Mouse (Mus musculus): Measurements from ENCODE around the gene Bhlha9. TPM values are rescaled to one million over a fixed set of nuclear protein-coding genes. Genes with fewer than 3 reads are reported as not detected.
A peak's percentile ranks its signal among the peaks of the same experiment; 100 is the strongest.
"Not testable (repeated sequence)": the region's sequence is repeated elsewhere in the genome, so short reads cannot be mapped to it uniquely, and the experiment has no call there.

Gene Bhlha9
- total RNA-seq, 2 experiments from 2014 or later = not detected

DNA sequence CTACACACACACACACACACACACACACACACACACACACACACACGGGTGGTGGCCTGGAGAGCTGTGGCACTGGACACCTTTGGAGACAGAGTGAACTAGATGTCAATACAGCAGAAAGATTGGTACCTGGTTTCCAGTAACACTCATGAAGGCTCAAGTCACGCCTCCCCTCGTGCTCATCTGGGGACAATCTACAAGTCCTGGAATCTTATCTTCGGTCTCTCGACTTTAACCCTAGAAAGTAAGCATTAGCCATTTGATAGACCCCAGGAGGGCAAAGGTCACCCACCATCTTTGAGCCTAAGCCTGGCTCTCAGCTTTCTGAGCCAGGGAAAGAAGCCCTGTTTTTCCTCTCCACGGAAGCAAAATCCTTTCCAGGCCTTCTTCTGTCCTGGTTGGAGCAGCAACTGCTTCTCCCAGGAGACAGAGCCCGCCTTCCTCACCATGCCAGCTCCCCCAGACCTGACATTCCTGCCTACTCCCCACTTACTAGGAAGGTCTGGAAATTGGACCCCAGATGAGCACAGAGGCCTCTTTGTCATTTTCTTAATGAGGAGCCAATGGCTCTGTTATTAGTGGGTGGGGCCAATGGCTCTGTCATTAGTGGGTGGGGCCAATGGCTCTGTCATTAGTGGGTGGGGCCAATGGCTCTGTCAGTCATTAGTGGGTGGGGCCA lies 10.3 kb upstream of the Bhlha9 start:
- DNase-seq (ENCODE audit: low spot score in 2 of 2) = no peak

DNA sequence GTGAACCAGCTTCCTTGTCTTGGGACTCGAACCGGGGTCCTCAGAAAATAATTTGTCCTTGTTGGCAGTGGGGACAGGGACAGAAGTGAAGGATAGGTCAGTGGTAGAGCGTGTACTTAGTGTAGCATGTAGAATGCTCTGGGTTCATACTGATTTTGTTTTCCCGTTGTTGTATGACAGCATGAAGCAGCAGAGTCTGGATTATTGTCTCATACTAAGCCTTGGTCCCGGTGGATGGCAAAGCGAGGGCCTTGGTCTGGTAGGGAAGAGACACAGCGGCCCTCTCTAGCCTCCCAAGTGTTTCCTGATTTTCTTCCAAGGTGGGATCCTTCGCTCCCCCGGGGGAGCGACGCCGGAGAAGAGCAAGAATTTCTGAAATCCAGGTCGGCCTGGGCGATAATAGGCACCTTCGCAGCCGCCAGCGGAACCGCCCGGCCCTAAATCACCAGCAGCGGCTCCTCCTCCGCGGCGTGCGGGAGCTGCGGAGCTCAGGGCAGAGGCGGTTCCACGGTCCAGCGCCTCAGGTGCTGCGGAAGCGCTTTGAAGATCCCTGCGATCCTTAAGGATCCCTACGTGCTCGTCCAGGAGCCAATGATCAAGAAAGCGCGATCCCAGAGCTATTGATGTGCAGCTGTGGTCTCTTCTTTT lies 6.1 kb upstream of the Bhlha9 start:
- DNase-seq (ENCODE audit: low spot score in 2 of 2) = no peak

DNA sequence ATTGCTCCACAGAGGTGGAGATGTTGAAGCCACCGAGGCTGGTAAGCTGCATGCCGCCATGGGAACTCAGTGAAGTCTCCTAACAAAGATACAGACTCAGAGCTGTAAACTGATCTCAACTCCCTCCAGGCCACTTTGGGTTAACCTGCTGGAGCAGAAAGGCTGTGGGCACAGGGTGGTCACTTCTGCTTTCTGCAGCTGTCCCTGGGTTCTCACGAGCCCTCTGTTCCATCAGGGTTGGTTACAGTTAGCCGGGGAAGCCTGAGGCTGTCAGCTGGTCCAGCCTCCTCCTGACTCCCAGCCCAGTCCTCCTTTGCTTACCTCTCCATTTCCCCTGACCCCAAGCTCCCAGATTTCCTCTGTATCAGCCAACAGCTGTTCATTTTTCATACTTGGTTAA lies 4.5 kb upstream of the Bhlha9 start:
- no peak for DNase-seq (ENCODE audit: low spot score in 2 of 2)

DNA sequence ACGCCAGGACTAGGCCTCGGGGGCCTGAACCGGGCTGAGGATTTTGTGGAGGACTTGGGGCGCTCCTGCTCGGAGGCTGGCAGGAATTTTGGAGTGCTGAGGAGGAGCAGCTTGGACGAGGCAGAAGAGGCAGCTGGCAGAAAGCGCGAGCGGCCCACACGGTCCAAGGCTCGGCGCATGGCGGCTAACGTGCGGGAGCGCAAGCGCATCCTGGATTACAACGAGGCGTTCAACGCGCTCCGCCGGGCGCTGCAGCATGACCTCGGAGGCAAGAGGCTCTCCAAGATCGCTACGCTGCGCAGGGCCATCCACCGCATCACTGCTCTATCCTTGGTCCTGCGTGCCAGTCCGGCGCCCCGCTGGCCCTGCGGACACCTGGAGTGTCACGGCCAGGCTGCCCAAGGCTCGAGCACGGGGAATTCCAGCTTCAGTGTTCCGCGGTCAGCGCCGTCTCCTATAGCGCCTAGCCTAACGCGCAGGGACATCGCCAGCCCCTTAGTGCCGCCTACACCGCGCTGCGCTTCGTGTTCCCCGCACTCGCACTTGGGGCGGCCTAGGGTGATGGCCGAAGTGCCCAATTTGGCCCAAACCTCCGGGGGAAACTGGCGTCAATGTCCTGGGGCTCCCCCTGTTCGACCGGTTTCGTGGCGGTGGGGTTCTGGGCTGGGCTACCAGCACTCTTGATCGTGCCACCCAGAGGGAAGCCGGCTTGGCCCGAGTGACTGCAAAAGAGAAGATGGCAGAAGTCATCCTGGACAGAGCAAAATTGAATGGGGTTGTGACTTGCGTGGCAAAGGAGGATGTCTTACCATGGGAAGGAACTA lies 503 bp downstream of the Bhlha9 start:
- no peak for DNase-seq (ENCODE audit: low spot score in 2 of 2)

DNA sequence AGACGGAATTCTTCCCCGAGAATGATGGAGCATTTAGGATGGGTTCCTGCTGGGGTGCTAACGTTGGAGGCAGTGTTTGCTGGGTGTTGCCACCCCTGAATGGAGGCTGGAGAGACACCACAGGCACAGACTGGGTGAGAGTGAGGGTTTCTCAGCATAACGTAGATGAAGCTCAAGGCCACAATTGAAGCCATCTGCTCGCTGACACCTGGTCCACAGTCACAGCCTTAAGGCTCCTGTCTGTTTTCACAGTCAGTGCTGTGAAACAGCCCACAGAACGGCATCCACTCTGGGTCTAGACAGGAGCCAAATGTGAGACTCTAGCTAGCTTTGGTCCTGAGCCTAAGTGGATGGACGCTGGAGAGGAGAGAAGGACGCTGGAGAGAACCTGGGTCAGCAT lies 1.9 kb downstream of the Bhlha9 start:
- no peak for DNase-seq (ENCODE audit: low spot score in 2 of 2)

DNA sequence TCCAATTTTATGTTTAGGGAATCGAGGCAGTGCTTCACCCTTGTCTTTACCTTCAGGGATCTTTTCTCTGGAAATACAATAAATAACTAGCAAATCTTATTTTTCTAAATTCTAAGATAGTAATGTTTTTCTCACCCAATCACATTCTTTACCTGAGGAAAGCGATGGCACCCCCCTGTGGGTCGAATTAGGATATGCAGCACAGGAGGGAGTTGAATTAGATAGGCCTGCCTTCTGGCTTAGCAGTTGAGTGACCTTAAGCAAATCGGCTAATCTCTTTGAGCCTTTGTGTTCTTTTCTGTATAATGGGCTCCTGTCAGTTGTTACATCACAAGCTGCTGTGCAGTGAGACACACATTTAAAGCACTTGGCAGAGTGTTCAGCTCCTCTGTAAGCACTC lies 2.4 kb downstream of the Bhlha9 start:
- no peak for DNase-seq (ENCODE audit: low spot score in 2 of 2)

DNA sequence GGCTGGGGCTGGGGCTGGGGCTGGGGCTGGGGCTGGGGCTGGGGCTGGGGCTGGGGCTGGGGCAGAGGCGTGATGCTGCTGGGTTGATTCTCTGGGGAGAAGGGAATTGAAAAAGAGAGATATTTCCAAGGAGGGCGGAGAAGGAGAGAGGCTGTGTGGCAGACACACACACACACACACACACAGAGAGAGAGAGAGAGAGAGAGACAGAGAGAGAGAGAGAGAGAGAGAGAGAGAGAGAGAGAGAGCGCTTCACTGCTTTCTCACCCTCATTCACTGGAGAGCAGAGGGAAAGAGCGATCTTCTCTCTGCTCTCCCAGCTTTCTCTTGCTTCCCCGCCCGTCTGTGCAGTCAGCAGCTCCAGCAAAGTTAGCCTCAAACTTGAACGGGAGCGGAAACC lies 7.2 kb downstream of the Bhlha9 start, which contains the start of gene Trarg1:
TSS of gene Trarg1 (plus strand) at position 301 of the 400 bp plus-strand sequence.
- DNase-seq (ENCODE audit: low spot score in 2 of 2) = not testable (repeated sequence)

DNA sequence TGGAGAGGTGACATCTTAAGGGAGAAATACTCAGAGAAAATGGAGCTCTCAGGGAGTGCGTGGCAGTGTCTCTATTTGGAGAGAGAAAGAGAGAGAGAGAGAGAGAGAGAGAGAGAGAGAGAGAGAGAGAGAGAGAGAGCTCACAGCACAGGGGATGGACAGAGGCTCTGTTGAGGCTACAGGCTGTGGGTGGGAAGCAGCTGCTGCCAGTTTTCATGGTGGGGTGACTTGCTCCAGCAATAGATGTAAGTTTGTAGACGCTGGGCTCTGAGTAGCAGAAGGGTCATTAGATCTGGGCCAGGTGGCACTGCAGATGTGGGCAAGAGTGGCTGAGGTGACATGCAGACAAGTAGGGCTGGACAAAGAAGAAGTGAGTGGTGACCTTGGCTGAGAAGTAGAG lies 13.3 kb downstream of the Bhlha9 start:
- no peak for DNase-seq (ENCODE audit: low spot score in 2 of 2)

DNA sequence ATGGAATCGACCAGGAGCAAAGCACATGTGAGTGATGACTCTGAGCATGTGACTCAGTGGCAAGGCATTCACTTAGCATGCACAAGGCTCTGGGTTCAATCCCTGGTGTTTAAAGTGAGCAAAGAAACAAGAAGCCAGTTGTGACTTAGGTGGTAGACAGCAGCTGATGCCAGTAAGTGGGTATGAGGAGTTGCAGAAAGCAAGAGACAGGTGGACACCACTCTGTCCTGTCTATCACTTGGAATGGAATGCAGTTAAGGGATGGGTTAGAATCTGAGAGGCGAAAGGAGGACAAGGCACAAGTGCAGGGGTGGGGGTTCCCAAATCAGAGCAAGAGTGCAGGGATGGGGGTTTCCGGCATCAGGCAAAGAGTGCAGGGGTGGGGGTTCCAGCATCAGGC lies 19.8 kb downstream of the Bhlha9 start:
- no peak for DNase-seq (ENCODE audit: low spot score in 2 of 2)

DNA sequence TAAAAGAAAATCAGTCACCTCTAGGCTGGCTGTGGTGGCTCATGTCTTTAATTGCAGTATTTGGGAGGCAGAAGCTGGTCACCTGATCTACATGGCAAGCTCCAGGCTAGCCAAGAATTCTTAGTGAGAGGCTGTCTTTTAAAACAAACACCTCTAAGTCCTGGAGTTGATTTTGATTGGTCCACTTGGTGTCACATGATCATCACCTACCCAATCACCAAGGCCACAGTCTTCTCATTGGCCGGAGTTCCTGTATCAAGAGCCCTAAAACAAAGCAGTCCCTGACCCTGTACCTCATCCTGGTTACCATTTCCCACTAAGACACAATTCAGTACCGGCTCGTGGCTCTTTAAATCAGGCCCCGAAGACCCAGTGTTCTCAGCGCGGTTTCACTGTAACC lies 23.5 kb downstream of the Bhlha9 start:
- no peak for DNase-seq (ENCODE audit: low spot score in 2 of 2)

DNA sequence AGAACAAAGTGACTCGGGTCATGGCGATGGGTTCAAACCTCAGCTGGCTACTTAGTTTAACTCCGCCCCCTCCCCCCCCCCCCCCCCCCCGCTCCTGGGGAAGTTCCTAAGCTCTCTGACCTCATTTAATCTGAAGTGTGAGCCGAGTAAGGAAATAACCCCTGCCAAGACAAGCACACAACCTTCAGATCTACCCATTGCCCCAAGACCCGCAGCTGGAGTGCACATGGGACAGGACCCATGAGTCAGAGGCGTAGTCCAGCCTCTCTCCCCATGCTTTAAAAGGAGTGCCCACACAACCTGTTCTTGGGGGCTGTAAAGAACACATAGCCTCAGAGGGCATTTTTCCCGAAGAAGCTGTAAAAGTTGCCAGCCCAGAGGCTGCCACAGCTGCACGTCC lies 27.4 kb downstream of the Bhlha9 start:
- DNase-seq (ENCODE audit: low spot score in 2 of 2) = no peak

DNA sequence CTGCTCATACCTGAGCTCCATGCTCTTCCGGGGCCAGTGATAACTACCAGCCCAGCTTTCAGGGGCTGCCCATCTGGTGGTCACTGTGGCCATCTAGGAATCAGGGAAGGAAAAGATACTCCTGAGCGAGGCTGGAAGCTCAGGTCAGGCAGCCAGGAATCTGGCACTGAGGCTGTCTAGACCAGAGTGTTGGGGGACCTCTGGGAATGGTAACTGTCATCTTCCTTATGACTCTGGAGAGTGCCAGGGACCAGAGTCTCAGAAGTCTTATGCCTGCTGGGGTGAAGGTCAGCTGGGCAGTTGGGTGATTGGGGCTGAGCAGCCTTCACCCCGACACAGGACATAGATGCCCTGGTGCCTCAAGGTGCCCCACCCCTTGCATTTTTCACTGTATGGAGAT lies 35.4 kb downstream of the Bhlha9 start:
- no peak for DNase-seq (ENCODE audit: low spot score in 2 of 2)

DNA sequence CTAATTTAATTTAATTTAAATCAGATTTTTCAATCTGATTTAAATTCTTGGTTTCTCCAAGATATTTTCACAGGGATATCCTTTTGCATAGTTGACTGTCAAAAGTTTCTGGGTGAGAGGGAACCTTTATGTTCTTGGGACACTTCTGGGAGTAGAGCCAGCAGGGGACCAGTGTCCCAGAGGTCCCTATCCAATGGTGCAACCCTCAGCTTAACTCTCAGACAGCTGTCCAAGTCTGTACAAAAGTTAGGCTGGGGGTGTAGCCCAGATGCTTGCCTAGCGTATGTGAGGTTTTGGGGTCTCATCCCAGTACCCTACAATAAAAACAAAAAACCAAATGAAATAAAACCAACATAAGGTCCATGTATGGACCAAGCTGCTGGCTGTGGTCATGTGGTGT lies 35.8 kb downstream of the Bhlha9 start:
- DNase-seq (ENCODE audit: low spot score in 2 of 2) = no peak

DNA sequence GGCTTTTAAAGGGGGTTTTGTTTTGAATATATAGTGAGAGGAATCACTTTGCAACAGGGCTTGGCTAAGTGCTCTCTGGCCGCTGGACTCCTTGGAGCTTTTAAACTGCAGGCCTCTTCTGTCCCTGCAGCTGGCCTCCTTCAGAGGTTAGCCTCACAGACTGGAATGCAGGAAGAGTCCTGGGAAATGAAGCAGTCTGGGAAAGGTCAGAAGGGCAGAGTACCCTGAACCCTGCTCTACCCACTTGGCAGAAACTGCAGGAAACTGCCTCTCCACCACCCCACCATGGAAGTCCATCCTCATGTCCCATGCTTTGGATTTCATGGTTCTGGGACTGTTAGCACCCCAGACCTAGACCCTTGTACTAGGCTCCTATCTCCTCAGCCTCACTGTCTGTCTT lies 36.6 kb downstream of the Bhlha9 start:
- no peak for DNase-seq (ENCODE audit: low spot score in 2 of 2)

DNA sequence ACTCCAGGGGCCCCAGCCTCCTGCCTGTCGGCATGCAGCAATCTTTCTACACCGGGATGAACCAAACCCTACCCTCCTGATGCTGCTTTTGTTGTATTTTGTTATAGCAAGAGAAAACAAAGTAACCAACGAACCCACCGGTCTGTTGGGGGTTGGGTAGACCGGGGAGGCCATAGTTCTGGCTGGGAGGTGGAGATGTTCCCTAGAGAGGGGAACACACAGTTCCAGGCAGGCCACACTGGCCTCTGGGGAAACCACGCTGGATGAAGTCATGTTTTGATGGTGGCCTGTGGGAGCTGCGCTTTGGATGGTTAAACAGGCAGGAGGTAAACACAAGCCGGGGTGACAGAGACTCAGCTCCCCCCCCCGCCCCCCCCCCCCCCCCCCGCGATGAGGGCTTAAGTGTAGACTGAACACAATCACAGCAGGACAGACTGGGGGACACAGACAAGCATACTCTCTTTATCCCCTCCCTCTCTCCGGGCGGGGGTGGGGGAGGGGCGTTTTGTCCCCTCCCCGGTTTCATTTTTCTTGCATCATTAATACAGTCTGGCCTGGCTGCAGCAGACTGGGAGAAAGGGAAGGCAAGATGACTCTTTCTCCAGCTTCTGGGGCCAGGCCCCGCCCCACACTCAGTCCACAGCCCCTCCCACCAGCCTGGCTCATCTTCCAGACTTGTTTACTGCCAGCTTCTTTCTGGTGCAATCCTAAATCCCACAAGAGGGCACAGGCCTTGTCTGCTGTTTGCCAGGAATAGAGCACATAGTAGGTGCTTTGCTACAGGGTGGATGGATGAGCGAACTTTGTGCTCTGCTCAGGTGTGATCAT lies 37.6 kb downstream of the Bhlha9 start:
- DNase-seq (ENCODE audit: low spot score in 2 of 2) = peak in 1 of 2 experiments; percentile 39

DNA sequence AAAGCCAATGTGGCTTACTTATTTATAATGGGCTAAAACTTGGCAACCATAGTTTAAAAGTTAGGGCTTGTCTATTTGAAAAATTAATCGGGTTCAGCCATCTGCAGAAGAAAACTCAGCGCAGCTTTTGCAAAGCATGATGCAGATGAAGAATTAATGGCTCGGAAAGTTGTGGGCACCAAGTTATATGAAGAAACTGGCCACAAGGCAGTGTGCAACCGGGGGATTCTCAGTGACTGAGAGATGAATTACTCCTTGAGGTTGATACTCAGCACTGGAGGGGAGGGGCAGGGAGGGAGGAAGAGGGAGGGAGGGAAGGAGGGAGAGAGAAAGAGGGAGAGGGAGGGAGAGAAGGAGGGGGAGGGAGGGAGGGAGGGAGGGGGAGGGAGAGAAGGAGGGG lies 44.7 kb downstream of the Bhlha9 start:
- no peak for DNase-seq (ENCODE audit: low spot score in 2 of 2)

Other genes starting within 250 kb of the Bhlha9 start
- 10 to 100 TPM; 55.4 to 56.2 TPM for gene Abr, start 50.2 kb upstream of the Bhlha9 start, total RNA-seq (2021)
- gene Trarg1, start 7.3 kb downstream of the Bhlha9 start, total RNA-seq (2021) = 100 to 1,000 TPM in 1 of 2 experiments, 10 to 100 TPM in 1; 20.9 to 145 TPM
- gene Gosr1, start 91.1 kb downstream of the Bhlha9 start, total RNA-seq (2021) = 10 to 100 TPM; 64.3 to 69.6 TPM
- 10 to 100 TPM; 29.8 to 39.1 TPM for gene Cpd, start 174.5 kb downstream of the Bhlha9 start, total RNA-seq (2021)
- under 1 TPM; 0.29 to 0.83 TPM for gene Tmigd1, start 229.7 kb downstream of the Bhlha9 start, total RNA-seq (2021)

All from adrenal gland, adult 18-20 months (tissue).